Mouse (Mus musculus): ENCODE results near the gene Trappc3.

DNA sequence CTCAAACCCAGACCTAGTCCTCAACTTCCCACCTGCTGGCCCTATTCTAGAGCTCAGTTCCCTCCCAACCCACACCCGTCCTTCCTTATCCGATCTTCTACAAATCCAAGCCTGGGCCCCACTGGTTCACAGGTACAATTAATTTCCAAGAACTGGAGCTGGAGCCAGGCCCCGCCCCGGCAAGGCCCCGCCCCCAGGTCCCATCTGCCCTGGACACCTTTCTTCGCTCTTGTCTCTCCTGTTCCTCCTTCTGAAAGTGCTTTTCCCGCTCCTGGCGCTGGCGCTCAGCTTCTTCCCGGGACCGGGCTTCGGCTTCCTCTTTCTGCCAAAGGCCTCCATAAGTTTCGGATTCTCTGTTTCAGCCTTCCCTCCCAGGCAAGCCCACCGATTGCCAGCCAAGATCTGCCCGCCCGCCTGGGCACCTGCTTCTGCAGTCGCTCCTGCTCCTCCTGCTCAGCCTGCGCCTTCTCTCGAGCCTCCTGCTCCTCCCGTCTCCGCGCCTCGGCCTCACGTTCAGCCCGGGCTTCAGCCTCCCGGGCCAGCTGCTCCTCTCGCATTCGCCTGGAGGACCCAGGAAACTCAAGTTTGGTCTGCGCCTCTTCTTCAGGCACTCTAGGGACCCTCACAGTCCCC lies 28.3 kb upstream of the Trappc3 start:
- TF ChIP-seq CTCF (IDR thresholded peaks at IDR 0.05; ENCODE audit: extremely low read depth, insufficient read depth, insufficient read length, insufficient replicate concordance) (no peak), POLR2A (IDR thresholded peaks at IDR 0.05; ENCODE audit: low read depth, low read length) (no peak)
